Mouse (Mus musculus): ENCODE results near the gene Babam2. TPM values are rescaled to one million over a fixed set of nuclear protein-coding genes. Genes with fewer than 3 reads are reported as not detected.

Babam2 gene
- polyA plus RNA-seq, 1 experiment = 33.3 TPM

- no peak for DNase-seq (ENCODE audit: low read depth)
- TF ChIP-seq CTCF (IDR thresholded peaks at IDR 0.05; ENCODE audit: borderline replicate concordance, extremely low read depth, insufficient read depth, insufficient read length) (no peak), POLR2A (IDR thresholded peaks at IDR 0.05; ENCODE audit: borderline replicate concordance, extremely low read depth, insufficient read depth, insufficient read length, poor library complexity, severe bottlenecking) (no peak)
These were observed 168.6 kb downstream of the Babam2 start for GRCm38 (mm10) chr5:31866071-31866470.

GRCm38 (mm10) chr5:31870856-31871520 is 173.5 kb downstream of the Babam2 start:
- DNase-seq (ENCODE audit: low read depth) = no peak
- TF ChIP-seq POLR2A (IDR thresholded peaks at IDR 0.05; ENCODE audit: borderline replicate concordance, extremely low read depth, insufficient read depth, insufficient read length, poor library complexity, severe bottlenecking) = no peak
- TF ChIP-seq CTCF (IDR thresholded peaks at IDR 0.05; ENCODE audit: borderline replicate concordance, extremely low read depth, insufficient read depth, insufficient read length) = no peak

- no peak for DNase-seq (ENCODE audit: low read depth)
- TF ChIP-seq POLR2A (IDR thresholded peaks at IDR 0.05; ENCODE audit: borderline replicate concordance, extremely low read depth, insufficient read depth, insufficient read length, poor library complexity, severe bottlenecking) = no peak
- no peak for TF ChIP-seq CTCF (IDR thresholded peaks at IDR 0.05; ENCODE audit: borderline replicate concordance, extremely low read depth, insufficient read depth, insufficient read length)
These were observed 175.8 kb downstream of the Babam2 start for GRCm38 (mm10) chr5:31873328-31873727.

- no peak for TF ChIP-seq POLR2A (IDR thresholded peaks at IDR 0.05; ENCODE audit: borderline replicate concordance, extremely low read depth, insufficient read depth, insufficient read length, poor library complexity, severe bottlenecking)
- no peak for DNase-seq (ENCODE audit: low read depth)
These were observed 177.1 kb downstream of the Babam2 start for GRCm38 (mm10) chr5:31874543-31874942.

- DNase-seq (ENCODE audit: low read depth) = no peak
- no peak for TF ChIP-seq POLR2A (IDR thresholded peaks at IDR 0.05; ENCODE audit: borderline replicate concordance, extremely low read depth, insufficient read depth, insufficient read length, poor library complexity, severe bottlenecking)
These were observed 178.0 kb downstream of the Babam2 start for GRCm38 (mm10) chr5:31875443-31875842.

GRCm38 (mm10) chr5:31876216-31876974 is 178.9 kb downstream of the Babam2 start:
- TF ChIP-seq CTCF (IDR thresholded peaks at IDR 0.05; ENCODE audit: borderline replicate concordance, extremely low read depth, insufficient read depth, insufficient read length) (no peak), POLR2A (IDR thresholded peaks at IDR 0.05; ENCODE audit: borderline replicate concordance, extremely low read depth, insufficient read depth, insufficient read length, poor library complexity, severe bottlenecking) (no peak)
- no peak for DNase-seq (ENCODE audit: low read depth)

- TF ChIP-seq POLR2A (IDR thresholded peaks at IDR 0.05; ENCODE audit: borderline replicate concordance, extremely low read depth, insufficient read depth, insufficient read length, poor library complexity, severe bottlenecking) (no peak), CTCF (IDR thresholded peaks at IDR 0.05; ENCODE audit: borderline replicate concordance, extremely low read depth, insufficient read depth, insufficient read length) (no peak)
These were observed 183.0 kb downstream of the Babam2 start for GRCm38 (mm10) chr5:31880457-31880856.

GRCm38 (mm10) chr5:31882297-31882696 is 184.8 kb downstream of the Babam2 start:
- TF ChIP-seq POLR2A (IDR thresholded peaks at IDR 0.05; ENCODE audit: borderline replicate concordance, extremely low read depth, insufficient read depth, insufficient read length, poor library complexity, severe bottlenecking) (no peak), CTCF (IDR thresholded peaks at IDR 0.05; ENCODE audit: borderline replicate concordance, extremely low read depth, insufficient read depth, insufficient read length) (no peak)
- DNase-seq (ENCODE audit: low read depth) = no peak

More at GRCm38 (mm10) chr5:31880457-31880856, 183.0 kb downstream of the Babam2 start:
- DNase-seq (ENCODE audit: low read depth) = no peak

- DNase-seq (ENCODE audit: low read depth) = no peak
- TF ChIP-seq POLR2A (IDR thresholded peaks at IDR 0.05; ENCODE audit: borderline replicate concordance, extremely low read depth, insufficient read depth, insufficient read length, poor library complexity, severe bottlenecking) (no peak), CTCF (IDR thresholded peaks at IDR 0.05; ENCODE audit: borderline replicate concordance, extremely low read depth, insufficient read depth, insufficient read length) (no peak)
These were observed 187.5 kb downstream of the Babam2 start for GRCm38 (mm10) chr5:31884962-31885361.

GRCm38 (mm10) chr5:31887590-31887989 is 190.1 kb downstream of the Babam2 start:
- TF ChIP-seq CTCF (IDR thresholded peaks at IDR 0.05; ENCODE audit: borderline replicate concordance, extremely low read depth, insufficient read depth, insufficient read length) (no peak), POLR2A (IDR thresholded peaks at IDR 0.05; ENCODE audit: borderline replicate concordance, extremely low read depth, insufficient read depth, insufficient read length, poor library complexity, severe bottlenecking) (no peak)
- DNase-seq (ENCODE audit: low read depth) = no peak

- TF ChIP-seq CTCF (IDR thresholded peaks at IDR 0.05; ENCODE audit: borderline replicate concordance, extremely low read depth, insufficient read depth, insufficient read length) = no peak
- no peak for TF ChIP-seq POLR2A (IDR thresholded peaks at IDR 0.05; ENCODE audit: borderline replicate concordance, extremely low read depth, insufficient read depth, insufficient read length, poor library complexity, severe bottlenecking)
- peak; percentile 7 for DNase-seq (ENCODE audit: low read depth)
These were observed 190.9 kb downstream of the Babam2 start for GRCm38 (mm10) chr5:31888341-31888740.

GRCm38 (mm10) chr5:31892631-31893030 is 195.1 kb downstream of the Babam2 start:
- TF ChIP-seq POLR2A (IDR thresholded peaks at IDR 0.05; ENCODE audit: borderline replicate concordance, extremely low read depth, insufficient read depth, insufficient read length, poor library complexity, severe bottlenecking) (no peak), CTCF (IDR thresholded peaks at IDR 0.05; ENCODE audit: borderline replicate concordance, extremely low read depth, insufficient read depth, insufficient read length) (no peak)

More at GRCm38 (mm10) chr5:31892631-31893030, 195.1 kb downstream of the Babam2 start:
- no peak for DNase-seq (ENCODE audit: low read depth)

Data from brain, embryonic 14.5 days (tissue).